Mouse (Mus musculus): ENCODE measurements around the gene Prkag2.
"Not testable (repeated sequence)": the region's sequence is repeated elsewhere in the genome, so short reads cannot be mapped to it uniquely, and the experiment has no call there.

The Prkag2 gene

DNA sequence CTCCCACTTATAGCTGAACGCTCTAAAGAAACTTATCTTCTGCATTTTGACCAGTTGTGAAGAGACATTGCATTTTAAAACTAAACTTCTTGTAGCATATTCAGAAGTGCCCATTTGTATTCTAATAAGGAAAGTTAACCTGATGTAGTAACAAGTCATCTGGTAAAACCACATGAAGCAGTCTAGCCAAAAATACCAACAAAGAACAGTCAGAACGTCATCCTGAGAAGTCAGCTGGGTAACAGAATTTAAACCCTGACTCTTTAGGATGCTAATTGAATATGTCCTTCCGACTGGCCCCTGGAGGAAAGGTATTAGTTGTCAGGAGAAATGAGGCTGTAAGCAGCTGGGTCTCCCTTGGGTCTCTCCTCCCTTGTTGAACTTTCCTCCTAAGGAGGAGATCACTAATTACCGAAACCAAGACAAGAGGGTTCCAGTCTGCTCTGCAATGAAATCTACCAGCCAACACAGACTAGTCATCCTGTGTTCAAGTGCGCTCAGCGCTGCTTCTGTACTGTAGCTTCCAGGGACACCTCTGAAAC is 276.5 kb downstream of the Prkag2 start:
- no peak for DNase-seq (ENCODE audit: low spot score)

DNA sequence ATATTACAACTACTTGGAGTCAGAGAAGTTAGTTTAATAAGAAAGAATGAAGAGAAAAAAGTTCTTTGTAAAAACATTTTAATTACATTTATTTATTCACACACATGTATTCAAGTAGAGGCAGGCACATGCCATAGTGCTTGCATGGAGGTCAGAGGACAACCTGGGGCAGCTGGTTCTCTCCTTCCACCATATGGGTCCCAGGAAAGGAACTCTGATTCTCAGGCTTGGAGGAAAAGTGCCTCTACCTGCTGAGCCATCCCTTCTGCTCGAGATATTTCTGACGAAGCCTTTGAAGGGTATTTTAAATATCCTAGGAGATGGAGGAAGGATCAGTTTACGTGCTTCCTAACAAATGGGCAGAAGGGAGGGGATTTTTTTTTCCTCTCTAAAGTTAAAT is 277.7 kb downstream of the Prkag2 start:
- DNase-seq (ENCODE audit: low spot score): no peak

DNA sequence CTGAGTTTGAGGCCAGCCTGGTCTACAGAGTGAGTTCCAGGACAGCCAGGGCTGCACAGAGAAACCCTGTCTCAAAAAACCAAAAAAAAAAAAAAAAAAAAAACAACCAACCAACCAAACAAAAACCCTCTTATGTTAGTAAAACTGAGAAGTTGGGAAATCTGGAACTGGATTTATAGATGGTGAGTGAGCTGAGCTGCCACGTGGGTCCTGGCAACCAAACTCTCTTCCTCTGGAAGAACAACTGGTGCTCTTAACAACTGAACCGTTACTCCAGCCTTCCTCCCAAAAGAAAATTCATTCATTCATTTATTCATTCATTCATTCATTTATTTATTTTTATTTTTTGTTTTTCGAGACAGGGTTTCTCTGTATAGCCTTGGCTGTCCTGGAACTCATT is 278.2 kb downstream of the Prkag2 start:
- not testable (repeated sequence) for DNase-seq (ENCODE audit: low spot score)

DNA sequence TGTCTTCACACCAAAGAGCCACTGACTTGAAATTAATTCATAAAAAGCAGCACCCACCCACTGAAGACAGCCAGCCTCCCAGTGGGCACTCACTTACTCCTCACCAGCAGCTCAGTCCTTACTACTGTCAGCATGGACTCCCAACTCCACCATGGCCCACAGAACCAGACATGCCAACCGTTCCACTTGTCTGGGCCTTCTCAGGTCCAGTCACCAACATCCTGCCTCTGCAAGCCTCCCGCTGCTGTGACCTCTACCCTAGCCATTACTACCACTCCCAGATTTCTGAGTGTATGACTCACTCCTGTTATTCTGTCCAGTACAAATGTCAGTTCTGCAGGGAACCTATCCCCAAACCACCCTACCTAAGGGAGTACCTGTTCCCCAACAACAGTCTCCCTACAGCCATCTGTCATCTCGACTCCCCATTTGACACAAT is 279.0 kb downstream of the Prkag2 start:
- no peak for DNase-seq (ENCODE audit: low spot score)

DNA sequence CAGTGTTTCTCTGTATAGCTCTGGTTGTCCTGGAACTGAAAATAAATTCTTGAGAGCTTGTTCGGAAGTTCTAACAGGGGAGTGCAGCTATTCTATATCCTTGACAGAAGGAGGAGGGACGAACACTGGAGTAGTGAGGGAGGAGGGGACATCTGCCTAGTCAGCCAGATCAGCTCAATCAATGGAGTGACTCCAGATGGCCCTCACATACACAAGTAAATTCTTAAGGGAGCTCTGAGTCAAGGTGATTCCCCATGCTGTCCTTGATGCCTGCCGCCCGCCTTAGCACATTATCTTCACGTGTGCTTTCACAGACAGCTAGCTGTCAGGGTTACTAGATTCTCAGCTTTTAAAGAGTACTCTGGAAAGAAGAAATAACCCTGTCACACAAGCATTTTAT is 279.8 kb downstream of the Prkag2 start:
- no peak for DNase-seq (ENCODE audit: low spot score)

DNA sequence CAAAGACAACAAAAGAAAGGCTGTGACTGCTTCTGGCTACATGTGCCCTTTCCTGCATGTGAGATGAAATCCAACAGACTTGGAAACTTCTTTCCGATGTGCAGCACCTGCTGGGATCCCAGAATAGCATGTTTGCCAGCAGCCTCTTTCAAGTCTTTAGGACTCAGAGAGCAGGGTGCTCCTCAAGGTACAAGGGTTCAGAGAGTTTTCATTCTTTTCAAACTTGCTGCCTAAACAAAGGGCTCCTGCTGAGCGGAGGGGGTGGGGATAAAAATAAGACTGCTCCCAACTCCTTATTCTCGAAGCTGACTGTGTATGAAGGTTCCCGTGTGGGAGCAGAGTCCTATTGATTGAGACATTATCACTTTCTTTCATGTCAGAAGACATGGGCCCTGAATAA is 283.3 kb downstream of the Prkag2 start:
- DNase-seq (ENCODE audit: low spot score): no peak

DNA sequence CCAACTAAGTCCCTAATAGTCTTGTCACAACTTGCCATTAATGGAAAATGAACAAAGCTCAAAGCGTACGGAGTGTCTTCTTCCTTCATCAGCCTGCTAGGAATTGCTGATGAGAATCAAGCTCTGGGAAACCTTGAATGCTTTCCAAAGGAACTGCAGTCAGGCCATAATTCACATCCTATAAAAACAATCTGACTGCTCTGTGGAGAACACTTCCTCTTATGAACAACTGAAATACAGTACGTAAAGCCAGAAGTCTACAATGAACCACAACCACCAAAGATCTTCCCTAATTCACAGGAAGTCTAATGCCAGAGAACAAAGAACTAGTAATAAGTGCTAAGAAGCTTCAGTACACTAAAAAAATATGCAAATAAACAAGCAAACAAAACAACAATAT is 286.5 kb downstream of the Prkag2 start:
- DNase-seq (ENCODE audit: low spot score): no peak

DNA sequence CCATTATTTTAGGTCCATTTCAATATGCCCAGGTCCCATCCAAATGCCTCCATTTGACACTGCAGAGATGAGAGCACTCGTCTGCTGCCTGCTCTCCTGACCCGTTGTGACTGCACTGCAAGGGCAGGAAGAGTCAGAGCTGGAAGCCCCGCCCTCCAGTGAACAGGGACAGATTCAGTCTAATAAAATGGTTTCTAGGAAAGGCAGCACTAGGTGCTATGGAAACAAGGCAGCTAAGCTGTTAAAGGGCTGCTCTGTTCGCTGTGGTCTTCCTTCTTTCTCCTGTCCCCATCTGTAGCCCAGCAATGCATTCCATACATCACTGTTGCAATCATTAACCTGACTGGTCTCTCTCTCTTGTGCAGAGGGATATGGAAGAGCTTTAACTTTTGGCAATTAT is 287.4 kb downstream of the Prkag2 start:
- no peak for DNase-seq (ENCODE audit: low spot score)

Measured in layer of hippocampus, adult 11-12 months (tissue).